Mouse (Mus musculus) forebrain, embryonic 16.5 days (tissue): ENCODE results near the gene Stra8. TPM values are rescaled to one million over a fixed set of nuclear protein-coding genes. Genes with fewer than 3 reads are reported as not detected.

Source experiments
- ATAC-seq: fragments of 200-750 bp; cut with Nextera tagmentation; 2 replicates; pipeline ENCODE4 v1.8.0; 2017; ENCODE audit warnings: mild to moderate bottlenecking, moderate library complexity
- H3K27ac ChIP-seq: fragments of 300-500 bp; sonication (generic); 2 replicates; pipeline ENCODE4 v1.5.1; 2014; ENCODE audit warnings: low read length, control low read depth
- H3K27me3 ChIP-seq: fragments of 300-500 bp; sonication (generic); replicated peaks from 2 replicates; pipeline ENCODE4 v1.6.1; 2014; ENCODE audit warnings: low read length; ENCODE audit not compliant: control insufficient read depth, insufficient read depth
- H3K36me3 ChIP-seq: fragments of 300-500 bp; sonication (generic); 2 replicates; pipeline ENCODE4 v1.6.1; 2014; ENCODE audit not compliant: control insufficient read depth, insufficient read depth
- H3K4me1 ChIP-seq: fragments of 300-500 bp; sonication (generic); replicated peaks from 2 replicates; pipeline ENCODE4 v1.6.1; 2014; ENCODE audit warnings: low read length; ENCODE audit not compliant: control insufficient read depth, insufficient read depth
- H3K4me2 ChIP-seq: fragments of 300-500 bp; sonication (generic); 2 replicates; pipeline ENCODE4 v1.6.1; 2014; ENCODE audit warnings: mild to moderate bottlenecking, low read length, control low read depth
- H3K4me3 ChIP-seq: fragments of 300-500 bp; sonication (generic); replicated peaks from 2 replicates; pipeline ENCODE4 v1.5.1; 2014; ENCODE audit warnings: mild to moderate bottlenecking, low read length, control low read depth
- H3K9ac ChIP-seq: fragments of 300-500 bp; sonication (generic); replicated peaks from 2 replicates; pipeline ENCODE4 v1.6.1; 2014; ENCODE audit warnings: low read depth, low read length, control low read depth
- H3K9me3 ChIP-seq: fragments of 300-500 bp; sonication (generic); 2 replicates; pipeline ENCODE4 v1.6.1; 2016; ENCODE audit warnings: low read length; ENCODE audit not compliant: control insufficient read depth
- WGBS: fragments of 180-500 bp; shearing (Covaris S2); extraction: QIAGEN DNeasy Blood & Tissue Kit; methylation state at CpG from one replicate; pipeline ENCODE4 v1.1.7; 2014; 5-methylcytosine and 5-hydroxymethylcytosine counted together
- polyA plus RNA-seq: library from polyadenylated mRNA; unstranded; fragments of >200 nt; fragmentation: Nextera tagmentation; extraction: Ambion mirVana; gene quantifications from 2 replicates; pipeline ENCODE4 v1.2.1, GENCODE M21; 2015

The Stra8 gene
- polyA plus RNA-seq, 1 experiment from 2014 or later: not detected

GRCm38 (mm10) chr6:34877509-34878321, 42.2 kb upstream of the Stra8 start, which contains the start of gene Cyren:
Cyren (minus strand) TSS chr6:34878060.
- Histone ChIP-seq H3K27ac (peak within 1 kb of the TSS; percentile 89), H3K4me3 (peak within 1 kb of the TSS; percentile 88), H3K27me3 (no peaks in the 10 kb centered on the region), H3K4me1 (peaks cover 18% of the 10 kb centered on the region), H3K9me3 (no peaks in the 10 kb centered on the region), H3K36me3 (no peaks in the 10 kb centered on the region), H3K9ac (peak within 1 kb of the TSS; percentile 95), H3K4me2 (peak within 1 kb of the TSS; percentile 66)
- WGBS: under 1% methylated on average over 55 of the region's 56 CpGs
- ATAC-seq: peak; percentile 96

GRCm38 (mm10) chr6:34879101-34879740, 40.7 kb upstream of the Stra8 start:
- 90% methylated on average over 16 of the region's 16 CpGs for WGBS
- H3K4me2 ChIP-seq: no peak overlapping the region
- no peak overlapping the region for H3K9ac ChIP-seq
- no peaks in the 10 kb centered on the region for H3K36me3 ChIP-seq
- H3K4me3 ChIP-seq: no peak overlapping the region
- H3K27me3 ChIP-seq: no peaks in the 10 kb centered on the region
- H3K4me1 ChIP-seq: peaks cover 18% of the 10 kb centered on the region
- H3K27ac ChIP-seq: no peak overlapping the region
- H3K9me3 ChIP-seq: no peaks in the 10 kb centered on the region
- ATAC-seq: no peak

GRCm38 (mm10) chr6:34879911-34880475, 40.0 kb upstream of the Stra8 start:
- H3K4me3 ChIP-seq: no peak overlapping the region
- H3K9me3 ChIP-seq: no peaks in the 10 kb centered on the region
- no peaks in the 10 kb centered on the region for H3K36me3 ChIP-seq
- no peak overlapping the region for H3K27ac ChIP-seq
- peaks cover 18% of the 10 kb centered on the region for H3K4me1 ChIP-seq
- ATAC-seq: no peak
- no peak overlapping the region for H3K9ac ChIP-seq
- H3K4me2 ChIP-seq: no peak overlapping the region
- WGBS: 56% methylated on average over 6 of the region's 6 CpGs
- no peaks in the 10 kb centered on the region for H3K27me3 ChIP-seq

- no peaks in the 10 kb centered on the region for H3K27me3 ChIP-seq
- no peak for ATAC-seq
- no peak overlapping the region for H3K4me2 ChIP-seq
- peaks cover 9% of the 10 kb centered on the region for H3K4me1 ChIP-seq
- no peak overlapping the region for H3K4me3 ChIP-seq
- H3K36me3 ChIP-seq: no peaks in the 10 kb centered on the region; the same call in 1 of the 2 replicates
- no peak overlapping the region for H3K27ac ChIP-seq
- no peaks in the 10 kb centered on the region for H3K9me3 ChIP-seq
- 88% methylated on average over 7 of the region's 7 CpGs for WGBS
- H3K9ac ChIP-seq: no peak overlapping the region
These were observed 35.2 kb upstream of the Stra8 start for GRCm38 (mm10) chr6:34884724-34885123.

GRCm38 (mm10) chr6:34887131-34887850, 32.7 kb upstream of the Stra8 start:
- ATAC-seq: peak; percentile 55
- WGBS: 16% methylated on average over 6 of the region's 6 CpGs
- H3K4me1 ChIP-seq: peaks cover 9% of the 10 kb centered on the region
- H3K4me2 ChIP-seq: no peak overlapping the region
- H3K9ac ChIP-seq: 0 out of 2 replicates have a peak overlapping the region, but pooled peaks have one; percentile 10
- H3K27ac ChIP-seq: no peak overlapping the region
- no peak overlapping the region for H3K4me3 ChIP-seq
- H3K27me3 ChIP-seq: no peaks in the 10 kb centered on the region
- H3K9me3 ChIP-seq: no peaks in the 10 kb centered on the region
- no peaks in the 10 kb centered on the region; the same call in 1 of the 2 replicates for H3K36me3 ChIP-seq

GRCm38 (mm10) chr6:34889185-34889584, 30.8 kb upstream of the Stra8 start:
- Histone ChIP-seq H3K36me3 (no peaks in the 10 kb centered on the region; the same call in 1 of the 2 replicates), H3K9me3 (no peaks in the 10 kb centered on the region), H3K4me2 (no peak overlapping the region), H3K27ac (no peak overlapping the region), H3K27me3 (no peaks in the 10 kb centered on the region), H3K4me1 (peaks cover 9% of the 10 kb centered on the region), H3K9ac (no peak overlapping the region), H3K4me3 (no peak overlapping the region)
- no peak for ATAC-seq
- 67% methylated on average over 4 of the region's 4 CpGs for WGBS

- H3K4me1 ChIP-seq: no peaks in the 10 kb centered on the region
- no peak overlapping the region for H3K4me2 ChIP-seq
- no peak overlapping the region for H3K9ac ChIP-seq
- H3K27me3 ChIP-seq: no peaks in the 10 kb centered on the region
- no peak for ATAC-seq
- peaks cover 2% of the 10 kb centered on the region; the same call in 1 of the 2 replicates for H3K36me3 ChIP-seq
- no peak overlapping the region for H3K27ac ChIP-seq
- no peaks in the 10 kb centered on the region for H3K9me3 ChIP-seq
- 90% methylated on average over 7 of the region's 7 CpGs for WGBS
- no peak overlapping the region for H3K4me3 ChIP-seq
These were observed 24.4 kb upstream of the Stra8 start for GRCm38 (mm10) chr6:34895569-34895968.

- 59% methylated on average over 16 of the region's 16 CpGs for WGBS
- Histone ChIP-seq H3K27ac (no peak overlapping the region), H3K9me3 (no peaks in the 10 kb centered on the region), H3K9ac (no peak overlapping the region), H3K4me3 (no peak overlapping the region), H3K36me3 (peaks cover 3% of the 10 kb centered on the region; the same call in 1 of the 2 replicates), H3K4me1 (no peaks in the 10 kb centered on the region), H3K4me2 (no peak overlapping the region), H3K27me3 (no peaks in the 10 kb centered on the region)
- no peak for ATAC-seq
These were observed 23.7 kb upstream of the Stra8 start for GRCm38 (mm10) chr6:34896168-34896780.
